Mouse (Mus musculus): ENCODE measurements around the gene Olfr554.

Olfr554 gene

GRCm38 (mm10) chr7:102638132-102638531, at the start of gene Olfr554:
Olfr554 (plus strand) TSS chr7:102638432.
- 82% methylated on average over 1 of the region's 1 CpGs for WGBS

- 94% methylated on average over 3 of the region's 3 CpGs for WGBS
Measured at GRCm38 (mm10) chr7:102591786-102592185, 46.4 kb upstream of the Olfr554 start, which contains the start of gene Olfr551. Olfr551 (minus strand) TSS chr7:102591886.

- 45% methylated on average over 1 of the region's 1 CpGs for WGBS
Measured at GRCm38 (mm10) chr7:102597378-102598031, 40.7 kb upstream of the Olfr554 start, which contains the start of gene Olfr552. Olfr552 (plus strand) TSS chr7:102597770.

GRCm38 (mm10) chr7:102618118-102618517, 20.1 kb upstream of the Olfr554 start, which contains the start of gene Olfr553:
Olfr553 (minus strand) TSS chr7:102618218.

GRCm38 (mm10) chr7:102619608-102620007, 18.6 kb upstream of the Olfr554 start:
- 60% methylated on average over 5 of the region's 5 CpGs for WGBS

- 89% methylated on average over 19 of the region's 19 CpGs for WGBS
Measured at GRCm38 (mm10) chr7:102620368-102620767, 17.9 kb upstream of the Olfr554 start.

- WGBS: 39% methylated on average over 3 of the region's 3 CpGs
Measured at GRCm38 (mm10) chr7:102636665-102637064, 1.6 kb upstream of the Olfr554 start.

GRCm38 (mm10) chr7:102644945-102645344, 6.7 kb downstream of the Olfr554 start:
- 85% methylated on average over 4 of the region's 4 CpGs for WGBS

GRCm38 (mm10) chr7:102658523-102658922, 20.3 kb downstream of the Olfr554 start, which contains the start of gene Olfr555:
Olfr555 (plus strand) TSS chr7:102658823.
- WGBS: 88% methylated on average over 1 of the region's 1 CpGs

- WGBS: 67% methylated on average over 3 of the region's 3 CpGs
Measured at GRCm38 (mm10) chr7:102664599-102664998, 26.4 kb downstream of the Olfr554 start, which contains the start of gene Olfr556. Olfr556 (plus strand) TSS chr7:102664899.

GRCm38 (mm10) chr7:102665378-102665777, 27.1 kb downstream of the Olfr554 start:
- 27% methylated on average over 2 of the region's 2 CpGs for WGBS

GRCm38 (mm10) chr7:102676225-102676624, 38.0 kb downstream of the Olfr554 start:
- 75% methylated on average over 2 of the region's 2 CpGs for WGBS

- WGBS: 88% methylated on average over 1 of the region's 1 CpGs
Measured at GRCm38 (mm10) chr7:102681916-102682315, 43.7 kb downstream of the Olfr554 start.

- under 1% methylated on average over 40 of the region's 40 CpGs for WGBS
Measured at GRCm38 (mm10) chr7:102686944-102687501, 48.8 kb downstream of the Olfr554 start, which contains the start of gene Trim68. Trim68 (minus strand) TSS chr7:102687327.

Data from cerebral cortex, adult 2 months (tissue).